Comparison of ENCODE assay signal across 9 mouse cellular contexts in the genomic region with DNA sequence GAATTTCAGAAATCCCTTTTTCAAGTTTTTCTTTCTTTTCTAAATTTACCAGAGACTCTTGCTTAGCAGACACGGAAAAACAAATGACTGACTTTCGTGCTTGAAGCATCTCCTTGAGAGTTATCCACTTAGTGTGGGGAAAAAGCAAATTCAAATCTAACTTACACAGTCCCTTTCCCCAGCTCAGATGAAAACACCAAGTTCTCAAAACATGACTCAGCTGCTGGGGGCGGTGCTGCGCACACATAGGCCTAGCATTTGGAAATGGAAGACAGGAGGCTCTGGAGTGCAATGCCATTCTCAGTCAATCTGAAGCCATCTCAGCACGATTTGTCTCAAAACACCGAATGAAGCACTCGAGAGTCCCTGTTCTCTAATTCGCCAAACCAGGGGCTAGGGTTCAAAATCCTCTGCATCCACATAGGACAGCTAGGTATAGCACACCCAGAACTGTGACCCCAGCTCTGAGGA. TPM values are rescaled to one million over a fixed set of nuclear protein-coding genes. Genes with fewer than 3 reads are reported as not detected.
A peak's percentile ranks its signal among the peaks of the same experiment; 100 is the strongest.
DNase-seq lines count a peak whose midpoint lies in the region; ATAC-seq and TF ChIP-seq lines count a peak whose summit lies in the region.
"Had no signal": no experiment of that assay in that cellular context is flagged by ENCODE, and none has a peak within 500 bp of the region (broad histone marks: within the 10 kb centered on the region; RNA-seq: fewer than 3 reads in every experiment).

No protein-coding gene starts in this region.

- no peak for TF ChIP-seq CTCF in kidney, adult 2 months (conservative IDR thresholded peaks at IDR 0.05; ENCODE audit: insufficient read depth, insufficient read length, low read depth, low read length)

- H3K9ac ChIP-seq in forebrain, embryonic 13.5 days: peak overlapping the region; percentile 39

- H3K4me2 ChIP-seq in forebrain, embryonic 13.5 days: peak overlapping the region; percentile 95

- H3K36me3 ChIP-seq in forebrain, embryonic 13.5 days (ENCODE audit: poor library complexity, severe bottlenecking): peaks cover 28% of the 10 kb centered on the region
- H3K36me3 ChIP-seq in midbrain, embryonic 10.5 days: peaks cover 43% of the 10 kb centered on the region
- H3K36me3 ChIP-seq in kidney, adult 2 months (ENCODE audit: control insufficient read depth, insufficient read depth, low read length): no peaks in the 10 kb centered on the region

- H3K27me3 ChIP-seq in forebrain, embryonic 13.5 days: no peaks in the 10 kb centered on the region
- H3K27me3 ChIP-seq in midbrain, embryonic 10.5 days (ENCODE audit: low read depth, poor library complexity, severe bottlenecking): peaks cover 79% of the 10 kb centered on the region
- H3K27me3 ChIP-seq in kidney, adult 2 months (replicated peaks; ENCODE audit: control insufficient read depth, insufficient read depth, low read length): no peaks in the 10 kb centered on the region

- TF ChIP-seq POLR2A in kidney, adult 2 months (IDR thresholded peaks at IDR 0.05; ENCODE audit: low read depth, low read length): no peak

- 48% methylated on average over 8 of the region's 8 CpGs for WGBS in forebrain, embryonic 13.5 days
- 70% methylated on average over 8 of the region's 8 CpGs for WGBS in midbrain, embryonic 10.5 days
- WGBS in kidney, adult 2 months: 89% methylated on average over 8 of the region's 8 CpGs

- H3K9me3 ChIP-seq in forebrain, embryonic 13.5 days (replicated peaks): no peaks in the 10 kb centered on the region
- H3K9me3 ChIP-seq in midbrain, embryonic 10.5 days (replicated peaks): no peaks in the 10 kb centered on the region

- no peak for ATAC-seq in forebrain, embryonic 13.5 days

- H3K27ac ChIP-seq in forebrain, embryonic 13.5 days: no peak overlapping the region
- H3K27ac ChIP-seq in midbrain, embryonic 10.5 days (replicated peaks): peak overlapping the region; percentile 7; the same call in 1 of the 2 replicates
- no peak overlapping the region for H3K27ac ChIP-seq in kidney, adult 2 months (ENCODE audit: insufficient read depth, low read depth, low read length)

- peak overlapping the region; percentile 33 for H3K4me3 ChIP-seq in forebrain, embryonic 13.5 days
- H3K4me3 ChIP-seq in midbrain, embryonic 10.5 days: peak overlapping the region; percentile 42
- H3K4me3 ChIP-seq in kidney, adult 2 months (ENCODE audit: insufficient read depth, low read depth, low read length): no peak overlapping the region

- peaks cover 99% of the 10 kb centered on the region for H3K4me1 ChIP-seq in forebrain, embryonic 13.5 days
- peaks cover 99% of the 10 kb centered on the region for H3K4me1 ChIP-seq in midbrain, embryonic 10.5 days
- H3K4me1 ChIP-seq in kidney, adult 2 months (ENCODE audit: control insufficient read depth, insufficient read depth, low read length): peaks cover 3% of the 10 kb centered on the region; the same call in 1 of the 2 replicates

- peak; percentile 12 for DNase-seq in adrenal gland, adult 2 months
- no peak for DNase-seq in adrenal gland, postnatal 4 days (ENCODE audit: low spot score in 2 of 2)
- peak; percentile 71 for DNase-seq in 3T3-L1 (ENCODE audit: low read depth, low spot score)
- peak; percentile 38 for DNase-seq in midbrain, embryonic 10.5 days (ENCODE audit: low spot score)
- no peak for DNase-seq in thymus, adult 18-20 months
- no peak for DNase-seq in natural killer cell, adult 2 months (ENCODE audit: low spot score in 2 of 2)
- DNase-seq in kidney, adult 2 months: no peak
- DNase-seq: heart, postnatal 4 days had no signal

RNA-seq across cellular contexts. Expression of a gene that starts 11.1 kb away (rescaled TPM):
- 1 to 10 TPM; 2.1 to 2.8 TPM for total RNA-seq in adrenal gland, adult 2 months (2021)
- polyA plus RNA-seq in adrenal gland, adult 2 months (2012; rRNA removed): 0.74 and 1.3 TPM in 2 replicates
- total RNA-seq in adrenal gland, postnatal 4 days (2021): 10 to 100 TPM in 1 of 2 experiments, 1 to 10 TPM in 1; 4.5 to 10.1 TPM
- polyA plus RNA-seq in forebrain, embryonic 13.5 days (2015; fragmentation: Nextera tagmentation; extraction: Ambion mirVana): 80.7 and 83.6 TPM in 2 replicates
- 17.1 and 22.9 TPM in 2 replicates for polyA plus RNA-seq in midbrain, embryonic 10.5 days (2016; fragmentation: Nextera tagmentation; extraction: Ambion mirVana)
- 5.1 and 5.2 TPM in 2 replicates for polyA plus RNA-seq in kidney, adult 2 months (2012; rRNA removed)

Comparison
In these comparisons a context has a peak if more than half of its experiments do, and no peak if none do; other contexts are left out.
1. DNase-seq: peak in adrenal gland, adult 2 months (single experiment), 3T3-L1 (single experiment) and midbrain, embryonic 10.5 days (single experiment); none in adrenal gland, postnatal 4 days (0 of 2), thymus, adult 18-20 months (0 of 2), natural killer cell, adult 2 months (0 of 2) and kidney, adult 2 months (single experiment).